8 mouse cellular contexts compared by ENCODE assay signal in genomic region chr4:150798783-150799530, GRCm38 (mm10). TPM values are rescaled to one million over a fixed set of nuclear protein-coding genes. Genes with fewer than 3 reads are reported as not detected.
DNase-seq lines count a peak whose midpoint lies in the region; ATAC-seq lines count a peak whose summit lies in the region.

No protein-coding gene starts in this region.

- WGBS in kidney, embryonic 16.5 days = 11% methylated on average over 13 of the region's 13 CpGs

- peak; percentile 31; the same call in 1 of the 2 replicates for ATAC-seq in frontal cortex, adult (ENCODE audit: low TSS enrichment)
- ATAC-seq in granulocyte monocyte progenitor cell, adult 5-6 weeks (replicated peaks; ENCODE audit: poor library complexity, severe bottlenecking) = peak; percentile 89
- ATAC-seq in kidney, embryonic 16.5 days (ENCODE audit: low FRiP score, low TSS enrichment) = peak; percentile 58

- DNase-seq in frontal cortex, postnatal 14 days (ENCODE audit: low spot score in 2 of 2) = no peak
- peak; percentile 81 for DNase-seq in Muller cell, postnatal 12 days (ENCODE audit: inconsistent ontology term)
- peak; percentile 64 for DNase-seq in lung, postnatal 10 days
- no peak for DNase-seq in left cerebral cortex, adult 11 months (ENCODE audit: low spot score)
- DNase-seq in retina, embryonic 14.5 days (ENCODE audit: low spot score) = no peak

- H3K9ac ChIP-seq in kidney, embryonic 16.5 days (replicated peaks; ENCODE audit: low read length) = no peak overlapping the region

- H3K4me1 ChIP-seq in kidney, embryonic 16.5 days (ENCODE audit: insufficient read depth, low read length) = peaks cover 31% of the 10 kb centered on the region

- no peaks in the 10 kb centered on the region for H3K9me3 ChIP-seq in kidney, embryonic 16.5 days (ENCODE audit: low read length)

- peak overlapping the region; percentile 0; the same call in 1 of the 2 replicates for H3K4me2 ChIP-seq in kidney, embryonic 16.5 days (replicated peaks; ENCODE audit: low read depth, low read length)

- no peaks in the 10 kb centered on the region for H3K27me3 ChIP-seq in kidney, embryonic 16.5 days (ENCODE audit: insufficient read depth, low read length)

- H3K4me3 ChIP-seq in kidney, embryonic 16.5 days (ENCODE audit: low read length) = no peak overlapping the region

- peak overlapping the region; percentile 78 for H3K27ac ChIP-seq in kidney, embryonic 16.5 days (ENCODE audit: low read length)

- H3K36me3 ChIP-seq in kidney, embryonic 16.5 days (ENCODE audit: insufficient read depth, low read length) = no peaks in the 10 kb centered on the region

RNA-seq across cellular contexts. Expression of gene Errfi1, which starts 54.8 kb away (rescaled TPM):
- total RNA-seq in granulocyte monocyte progenitor cell, adult 5-6 weeks (2014; fragmentation: Nextera tagmentation) = 0.84 TPM in 1 of 2 replicates, not detected in the other
- 0.52 and 1.2 TPM in 2 replicates for total RNA-seq in granulocyte monocyte progenitor cell, adult 5-6 weeks (2017)
- 32.8 and 33.4 TPM in 2 replicates for polyA plus RNA-seq in kidney, embryonic 16.5 days (2015; fragmentation: Nextera tagmentation; extraction: Ambion mirVana)

Comparison
In these comparisons a context has a peak if more than half of its experiments do, and no peak if none do; other contexts are left out.
1. ATAC-seq: peak in every context shown above with its lines; median percentile 89 in granulocyte monocyte progenitor cell, adult 5-6 weeks; 58 in kidney, embryonic 16.5 days; 31 in frontal cortex, adult.
2. DNase-seq: peak in Muller cell, postnatal 12 days (single experiment) and lung, postnatal 10 days (single experiment); none in frontal cortex, postnatal 14 days (0 of 2), left cerebral cortex, adult 11 months (single experiment) and retina, embryonic 14.5 days (single experiment).